Mouse (Mus musculus) limb, embryonic 10.5 days (tissue): ENCODE data around the gene 1700016C15Rik. TPM values are rescaled to one million over a fixed set of nuclear protein-coding genes. Genes with fewer than 3 reads are reported as not detected.

Experiments
- DNase-seq: peaks from one replicate; pipeline ENCODE4 v3.0.0-alpha.2; 2017; ENCODE audit warnings: low spot score
- H3K27ac ChIP-seq: fragments of 300-500 bp; sonication (generic); 2 replicates; pipeline ENCODE4 v1.5.1; 2016; ENCODE audit warnings: mild to moderate bottlenecking
- H3K27me3 ChIP-seq: fragments of 300-500 bp; sonication (generic); 2 replicates; pipeline ENCODE4 v1.6.1; 2016; ENCODE audit warnings: low read depth, mild to moderate bottlenecking; ENCODE audit not compliant: poor library complexity, severe bottlenecking
- H3K36me3 ChIP-seq: fragments of 300-500 bp; sonication (generic); 2 replicates; pipeline ENCODE4 v1.6.1; 2016; ENCODE audit warnings: mild to moderate bottlenecking, moderate library complexity
- H3K4me1 ChIP-seq: fragments of 300-500 bp; sonication (generic); 2 replicates; pipeline ENCODE4 v1.6.1; 2016
- H3K4me3 ChIP-seq: fragments of 300-500 bp; sonication (generic); 2 replicates; pipeline ENCODE4 v1.5.1; 2016; ENCODE audit warnings: mild to moderate bottlenecking, moderate library complexity
- H3K9me3 ChIP-seq: fragments of 300-500 bp; sonication (generic); replicated peaks from 2 replicates; pipeline ENCODE4 v1.6.1; 2016; ENCODE audit warnings: mild to moderate bottlenecking
- WGBS: fragments of 180-500 bp; shearing (Covaris S2); methylation state at CpG from one replicate; pipeline ENCODE4 v1.1.7; 2016; 5-methylcytosine and 5-hydroxymethylcytosine counted together
- polyA plus RNA-seq: library from polyadenylated mRNA; unstranded; fragments of >200 nt; fragmentation: Nextera tagmentation; extraction: Ambion mirVana; gene quantifications from 2 replicates; pipeline ENCODE4 v1.2.1, GENCODE M21; 2016

1700016C15Rik gene
- polyA plus RNA-seq, 1 experiment from 2014 or later, result not detected

DNA sequence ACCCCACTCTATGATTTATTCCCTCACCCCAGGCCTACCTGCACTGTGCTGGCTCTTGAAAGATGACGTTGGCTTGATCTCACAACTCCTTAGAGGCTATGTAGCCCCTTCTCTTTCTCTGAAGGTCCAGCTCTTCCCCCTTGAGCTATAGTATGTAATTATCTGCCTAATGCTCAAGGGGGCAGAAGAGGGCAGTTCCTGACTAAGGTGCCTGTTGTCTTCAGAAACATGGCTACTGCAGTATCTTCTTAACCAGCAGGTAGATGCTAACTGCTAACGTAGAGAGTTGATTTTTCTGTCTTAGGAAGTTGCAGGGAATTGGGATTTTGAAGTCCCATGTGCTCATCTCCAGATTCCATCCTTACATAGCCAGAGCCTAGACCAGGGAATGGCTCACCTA lies 24.4 kb upstream of the 1700016C15Rik start:
- no peak overlapping the region for H3K4me3 ChIP-seq
- H3K27me3 ChIP-seq, result no peaks in the 10 kb centered on the region
- H3K36me3 ChIP-seq, result no peaks in the 10 kb centered on the region
- DNase-seq, result no peak
- 53% methylated on average over 2 of the region's 2 CpGs for WGBS
- no peak overlapping the region for H3K27ac ChIP-seq
- H3K4me1 ChIP-seq, result peaks cover 11% of the 10 kb centered on the region
- no peaks in the 10 kb centered on the region for H3K9me3 ChIP-seq

DNA sequence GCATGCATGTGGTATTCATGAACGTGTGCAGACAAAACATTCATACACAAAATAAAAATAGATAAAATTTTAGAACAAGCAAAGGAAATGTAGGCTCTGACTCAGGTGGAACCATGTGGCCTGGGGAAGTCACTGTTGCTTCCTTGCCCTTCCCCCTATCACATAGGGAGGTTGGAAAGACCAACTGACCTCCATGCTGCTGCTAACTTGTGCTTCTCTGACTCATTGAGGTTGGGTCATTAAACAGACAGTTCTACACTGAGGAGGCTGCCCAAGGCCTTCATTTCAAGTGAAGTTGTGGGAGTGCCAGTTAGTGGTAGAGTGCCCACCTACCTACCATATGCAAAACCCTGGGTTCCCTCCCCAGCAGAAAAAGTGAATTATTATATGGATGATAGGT lies 22.0 kb upstream of the 1700016C15Rik start:
- DNase-seq, result no peak
- no peaks in the 10 kb centered on the region for H3K36me3 ChIP-seq
- H3K27ac ChIP-seq, result no peak overlapping the region
- H3K4me1 ChIP-seq, result peaks cover 7% of the 10 kb centered on the region
- no peak overlapping the region for H3K4me3 ChIP-seq
- no peaks in the 10 kb centered on the region for H3K9me3 ChIP-seq
- WGBS, result 97% methylated on average over 1 of the region's 1 CpGs
- H3K27me3 ChIP-seq, result no peaks in the 10 kb centered on the region

DNA sequence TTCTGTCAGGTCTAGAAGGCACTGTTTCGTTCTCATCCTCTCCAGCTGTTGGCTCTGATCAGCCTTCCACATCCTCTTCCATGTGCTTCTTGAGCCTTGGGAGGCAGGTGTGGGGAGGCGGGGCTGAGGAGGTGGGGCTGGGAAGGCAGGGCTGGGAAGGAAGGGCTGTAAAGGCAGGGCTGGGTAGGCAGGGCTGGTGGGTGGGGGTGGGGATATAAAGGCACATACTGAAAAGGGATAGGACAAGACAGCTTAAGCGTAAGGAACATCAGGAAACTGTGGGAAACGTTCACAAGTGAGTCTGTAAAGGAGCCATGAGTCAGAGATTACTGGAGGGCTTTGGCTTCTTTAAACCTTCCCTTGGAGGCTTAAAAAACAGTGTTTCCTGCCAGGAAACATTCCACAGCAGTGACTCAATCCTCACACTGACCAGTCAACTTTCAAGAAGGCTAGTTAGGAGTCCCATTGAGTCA lies 21.0 kb upstream of the 1700016C15Rik start:
- Histone ChIP-seq H3K27me3 (no peaks in the 10 kb centered on the region), H3K27ac (no peak overlapping the region), H3K36me3 (no peaks in the 10 kb centered on the region), H3K9me3 (no peaks in the 10 kb centered on the region), H3K4me1 (0 out of 2 replicates have a peak, but pooled peaks cover 2% of the 10 kb centered on the region), H3K4me3 (no peak overlapping the region)
- WGBS, result 63% methylated on average over 4 of the region's 4 CpGs
- no peak for DNase-seq

DNA sequence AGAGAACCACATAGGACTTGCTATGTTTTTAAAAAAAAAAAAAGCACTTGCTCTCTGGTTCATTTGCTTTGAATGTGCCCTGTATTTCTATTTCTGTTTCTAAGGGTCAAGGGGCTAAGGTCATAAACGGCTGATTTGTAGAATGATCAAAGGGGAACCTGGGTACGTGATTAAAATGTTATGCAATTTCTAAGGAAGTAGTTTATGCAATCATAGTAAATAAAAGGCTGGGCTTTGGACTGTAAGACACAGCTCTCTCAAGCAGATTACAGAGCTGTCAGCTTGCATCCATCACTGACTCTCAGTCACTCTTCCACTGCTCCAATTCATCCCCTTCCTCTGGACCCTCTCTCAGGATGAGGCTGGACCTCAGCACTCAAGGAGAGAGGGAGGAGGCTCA lies 18.6 kb upstream of the 1700016C15Rik start:
- H3K4me1 ChIP-seq, result 0 out of 2 replicates have a peak, but pooled peaks cover 2% of the 10 kb centered on the region
- no peaks in the 10 kb centered on the region for H3K27me3 ChIP-seq
- no peaks in the 10 kb centered on the region for H3K36me3 ChIP-seq
- H3K27ac ChIP-seq, result no peak overlapping the region
- no peak for DNase-seq
- WGBS, result 78% methylated on average over 2 of the region's 2 CpGs
- H3K4me3 ChIP-seq, result no peak overlapping the region
- no peaks in the 10 kb centered on the region for H3K9me3 ChIP-seq

DNA sequence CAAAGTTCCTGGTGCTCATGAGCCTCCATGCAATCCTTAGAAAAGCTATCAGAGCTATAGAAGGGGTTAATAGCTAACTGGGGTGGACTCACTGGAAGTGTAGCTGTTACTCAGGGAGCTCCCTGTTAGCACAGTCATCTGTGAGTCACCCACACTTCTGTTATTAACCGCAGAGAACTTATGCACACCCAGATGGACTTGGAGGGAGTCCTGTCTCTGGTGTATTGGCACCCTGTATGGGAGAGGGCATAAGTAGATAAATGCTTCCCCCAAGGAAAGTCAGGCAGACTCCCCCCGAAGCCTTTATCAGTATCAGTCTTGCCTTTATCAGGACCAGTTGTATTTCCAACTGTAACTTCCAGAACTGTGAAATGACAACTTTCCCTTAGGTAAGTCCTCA lies 18.2 kb upstream of the 1700016C15Rik start:
- Histone ChIP-seq H3K27ac (no peak overlapping the region), H3K9me3 (no peaks in the 10 kb centered on the region), H3K4me3 (no peak overlapping the region), H3K36me3 (no peaks in the 10 kb centered on the region), H3K4me1 (0 out of 2 replicates have a peak, but pooled peaks cover 2% of the 10 kb centered on the region), H3K27me3 (no peaks in the 10 kb centered on the region)
- WGBS, result 85% methylated on average over 2 of the region's 2 CpGs
- DNase-seq, result no peak

DNA sequence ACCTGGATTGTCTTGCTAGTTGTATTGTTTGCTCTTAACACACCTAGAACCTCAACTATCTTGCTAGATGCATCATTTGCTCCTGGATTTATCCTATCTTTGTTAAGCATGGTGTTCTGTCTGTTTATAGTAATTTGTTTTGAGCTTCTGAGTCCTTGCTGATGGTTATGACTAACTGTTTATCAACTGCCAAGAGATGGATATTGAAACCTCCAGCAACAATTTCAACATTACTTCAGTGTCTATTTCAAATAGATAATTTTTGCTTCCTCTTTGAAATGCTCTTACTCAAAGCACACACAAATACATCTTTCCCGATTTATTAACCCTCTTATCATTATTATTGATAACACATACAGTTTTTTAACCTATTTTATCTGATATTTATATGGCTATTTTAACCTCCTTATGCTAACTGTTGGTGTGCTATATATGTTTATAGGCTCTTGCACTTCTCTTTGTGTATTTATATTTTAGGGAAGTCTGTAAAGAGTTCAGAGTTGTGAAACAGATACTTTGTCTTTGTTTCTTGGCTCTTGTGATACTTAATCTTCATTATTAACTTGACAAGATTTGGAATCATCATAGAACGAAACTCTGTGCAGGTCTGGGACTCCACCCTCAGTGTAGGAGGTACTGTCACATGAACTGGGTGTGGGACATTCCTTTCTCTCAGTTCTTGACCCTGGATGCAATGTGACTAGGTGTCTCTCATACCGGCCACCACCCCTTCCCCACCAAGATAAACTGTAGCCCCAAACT lies 15.8 kb upstream of the 1700016C15Rik start:
- WGBS, result 89% methylated on average over 3 of the region's 3 CpGs
- no peaks in the 10 kb centered on the region for H3K27me3 ChIP-seq
- H3K27ac ChIP-seq, result no peak overlapping the region
- H3K36me3 ChIP-seq, result no peaks in the 10 kb centered on the region
- no peak for DNase-seq
- H3K4me3 ChIP-seq, result no peak overlapping the region
- H3K9me3 ChIP-seq, result no peaks in the 10 kb centered on the region
- H3K4me1 ChIP-seq, result no peaks in the 10 kb centered on the region

DNA sequence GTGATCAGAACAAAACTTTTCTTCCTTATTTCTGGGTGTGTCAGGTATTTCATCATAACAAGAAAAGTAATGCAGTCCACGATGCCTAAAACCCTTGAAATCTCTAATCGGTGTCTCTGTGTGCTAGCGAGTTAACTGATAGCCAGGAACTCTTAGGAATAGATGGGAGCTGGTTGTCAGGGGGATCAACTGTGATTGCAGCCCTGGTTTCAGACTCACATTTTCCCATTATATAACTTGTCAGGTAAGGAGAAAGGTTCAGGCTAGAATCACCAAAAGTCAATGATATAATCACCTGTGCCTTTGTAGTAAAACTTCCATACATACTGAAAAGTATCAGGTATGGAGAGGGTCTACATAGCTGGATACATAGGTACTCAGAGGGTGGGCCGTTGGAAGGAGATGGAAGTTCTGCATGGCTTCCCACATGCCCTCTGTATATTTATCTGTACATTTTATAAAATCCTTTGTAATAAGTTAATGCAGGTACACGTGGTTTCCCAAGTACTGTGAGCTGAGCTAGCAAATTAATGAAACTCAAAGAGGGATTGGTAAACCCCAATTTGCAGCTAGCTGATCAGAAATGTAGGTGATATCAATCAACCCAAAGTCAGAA lies 15.1 kb upstream of the 1700016C15Rik start:
- Histone ChIP-seq H3K4me1 (no peaks in the 10 kb centered on the region), H3K9me3 (no peaks in the 10 kb centered on the region), H3K36me3 (no peaks in the 10 kb centered on the region), H3K4me3 (no peak overlapping the region), H3K27ac (no peak overlapping the region), H3K27me3 (no peaks in the 10 kb centered on the region)
- no peak for DNase-seq
- 92% methylated on average over 5 of the region's 5 CpGs for WGBS

DNA sequence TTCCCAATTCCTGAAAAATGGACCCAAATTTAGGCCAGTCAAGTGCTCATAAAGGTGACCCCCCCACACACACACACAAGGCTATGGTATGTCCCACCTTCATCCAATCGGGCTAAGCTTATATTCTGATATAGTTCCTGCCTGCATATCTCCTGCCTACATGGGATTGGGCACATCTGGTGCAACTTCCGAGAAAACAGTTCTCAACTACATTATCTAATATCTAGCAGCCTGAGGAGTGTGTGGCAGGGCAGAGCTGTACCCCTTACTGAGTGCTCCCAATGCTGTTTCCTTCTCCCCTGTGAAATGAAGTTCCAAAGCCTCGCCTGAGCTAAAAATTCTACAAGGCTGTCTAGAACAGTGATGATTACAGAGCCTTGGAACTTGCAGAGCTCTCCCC lies 13.2 kb upstream of the 1700016C15Rik start:
- H3K36me3 ChIP-seq, result no peaks in the 10 kb centered on the region
- H3K4me1 ChIP-seq, result no peaks in the 10 kb centered on the region
- DNase-seq, result no peak
- no peaks in the 10 kb centered on the region for H3K27me3 ChIP-seq
- H3K9me3 ChIP-seq, result no peaks in the 10 kb centered on the region
- no peak overlapping the region for H3K27ac ChIP-seq
- H3K4me3 ChIP-seq, result no peak overlapping the region
- WGBS, result 84% methylated on average over 3 of the region's 3 CpGs

DNA sequence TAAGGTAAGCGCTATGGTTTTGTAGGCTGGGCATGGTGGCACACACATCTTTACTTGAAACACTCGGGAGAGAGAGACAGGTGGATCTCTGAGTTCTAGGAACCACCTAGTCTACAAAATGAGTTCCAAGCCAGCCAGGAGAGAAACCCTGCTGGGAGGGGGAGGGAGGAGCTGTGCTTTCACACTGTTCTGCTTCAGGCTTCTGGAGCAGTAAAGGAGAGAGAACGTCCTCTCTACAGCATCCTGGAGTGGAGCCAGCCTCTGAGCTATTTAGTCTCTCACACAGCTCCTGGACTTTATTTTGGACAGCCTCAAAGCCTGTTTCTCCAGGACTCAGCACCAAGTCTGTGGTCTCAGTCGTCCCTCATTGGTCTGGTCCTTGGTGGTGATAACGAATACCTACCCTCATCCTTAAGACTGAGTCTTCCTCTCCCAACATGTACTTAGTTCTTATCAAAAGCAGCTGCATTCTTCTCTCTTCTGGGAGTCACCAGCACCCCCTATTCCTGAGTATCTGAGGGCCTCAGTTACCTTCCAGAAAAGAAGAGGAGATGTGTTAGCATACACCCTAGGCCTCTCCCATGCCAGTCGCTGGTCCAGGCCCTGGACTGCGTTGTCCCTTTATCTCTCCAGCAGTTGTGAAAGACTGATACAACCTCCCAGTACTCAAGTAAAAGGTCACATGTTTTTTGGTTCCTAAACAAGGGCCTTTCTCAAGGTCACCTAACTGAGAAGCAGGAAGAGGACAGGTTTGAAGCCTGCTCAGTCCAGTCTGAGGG lies 12.4 kb upstream of the 1700016C15Rik start:
- H3K9me3 ChIP-seq, result no peaks in the 10 kb centered on the region
- no peak overlapping the region for H3K27ac ChIP-seq
- H3K4me1 ChIP-seq, result no peaks in the 10 kb centered on the region
- H3K27me3 ChIP-seq, result no peaks in the 10 kb centered on the region
- H3K36me3 ChIP-seq, result no peaks in the 10 kb centered on the region
- DNase-seq, result no peak
- H3K4me3 ChIP-seq, result no peak overlapping the region
- 81% methylated on average over 7 of the region's 7 CpGs for WGBS

DNA sequence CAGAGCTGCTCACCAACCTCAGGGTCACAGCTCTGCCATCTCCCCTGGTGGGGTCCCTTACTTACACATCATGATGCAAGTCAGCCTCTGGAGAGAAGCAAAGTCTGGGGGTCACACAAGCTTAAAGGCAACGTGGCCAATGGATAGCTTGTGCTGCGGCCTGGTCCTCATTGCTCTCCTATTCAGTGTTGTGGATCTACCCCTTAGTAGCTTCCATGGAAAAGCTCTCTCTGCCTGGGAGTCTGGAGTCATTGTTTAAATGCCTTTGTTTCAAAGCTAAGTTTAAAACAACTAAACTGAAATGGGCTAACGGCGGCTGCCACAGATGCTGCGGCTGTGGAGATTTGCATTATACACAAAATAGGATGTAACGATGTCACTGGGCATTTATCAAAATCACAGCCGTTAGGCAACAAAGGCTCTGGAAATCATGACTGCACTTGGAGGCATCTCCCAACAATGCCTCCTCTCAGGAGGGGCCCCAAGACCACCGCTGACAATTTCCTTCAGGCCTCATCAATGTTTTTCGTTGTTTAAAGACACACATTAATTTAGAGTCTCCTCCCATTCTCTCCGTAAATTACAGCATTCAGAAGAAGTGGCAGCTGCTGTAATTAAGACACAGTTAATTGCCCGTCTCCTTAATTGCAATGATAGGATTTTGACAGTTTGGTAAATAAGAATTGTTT lies 11.1 kb upstream of the 1700016C15Rik start:
- no peak for DNase-seq
- no peak overlapping the region for H3K27ac ChIP-seq
- 74% methylated on average over 11 of the region's 11 CpGs for WGBS

DNA sequence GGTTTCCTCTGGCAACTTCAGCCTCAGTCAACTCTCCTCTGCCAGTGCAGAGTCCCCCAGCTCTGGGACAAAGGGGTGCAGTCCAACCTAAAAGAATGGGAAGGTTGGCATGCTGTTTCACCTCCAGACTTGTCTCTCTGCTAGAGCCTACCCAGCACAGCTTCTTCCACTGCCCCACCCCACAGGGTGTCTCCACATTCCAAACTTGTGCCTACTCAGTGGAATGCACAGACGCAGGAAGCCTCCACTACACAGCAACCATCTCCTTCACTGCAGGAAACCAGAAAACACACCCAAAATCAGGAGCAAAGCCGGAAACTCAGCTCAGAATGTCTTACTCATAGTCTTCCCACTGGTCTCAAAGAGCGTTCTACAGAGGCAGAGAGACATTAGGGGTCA lies 10.6 kb upstream of the 1700016C15Rik start:
- Histone ChIP-seq H3K27me3 (no peaks in the 10 kb centered on the region), H3K4me3 (no peak overlapping the region), H3K27ac (no peak overlapping the region), H3K36me3 (no peaks in the 10 kb centered on the region), H3K9me3 (no peaks in the 10 kb centered on the region), H3K4me1 (no peaks in the 10 kb centered on the region)
- DNase-seq, result no peak
- WGBS, result 81% methylated on average over 3 of the region's 3 CpGs

More for the DNA sequence above, 11.1 kb upstream of the 1700016C15Rik start:
- no peaks in the 10 kb centered on the region for H3K27me3 ChIP-seq
- H3K36me3 ChIP-seq, result no peaks in the 10 kb centered on the region
- no peaks in the 10 kb centered on the region for H3K9me3 ChIP-seq
- no peak overlapping the region for H3K4me3 ChIP-seq
- no peaks in the 10 kb centered on the region for H3K4me1 ChIP-seq

DNA sequence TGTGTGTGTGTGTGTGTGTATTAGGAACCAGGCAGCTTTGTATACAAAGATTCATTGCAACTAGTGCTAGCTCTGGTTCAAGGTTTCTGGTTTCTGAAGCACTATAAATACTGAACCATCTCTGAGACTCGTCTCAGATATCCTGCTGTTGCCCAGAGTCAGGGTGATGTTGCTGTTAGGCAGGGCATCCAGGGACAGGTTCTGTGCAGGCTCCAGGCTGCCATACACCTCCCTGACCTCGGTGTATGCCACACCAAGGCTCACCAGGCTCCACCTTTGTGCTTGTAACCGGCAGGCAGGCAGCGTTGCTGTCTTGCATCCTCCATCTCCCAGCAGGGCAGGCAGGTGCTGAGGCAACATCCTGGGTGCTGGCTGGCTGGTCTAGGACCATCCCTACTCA lies 5.8 kb upstream of the 1700016C15Rik start:
- DNase-seq, result no peak
- H3K27ac ChIP-seq, result no peak overlapping the region
- H3K36me3 ChIP-seq, result no peaks in the 10 kb centered on the region
- 69% methylated on average over 4 of the region's 4 CpGs for WGBS
- no peaks in the 10 kb centered on the region for H3K27me3 ChIP-seq
- H3K9me3 ChIP-seq, result no peaks in the 10 kb centered on the region
- no peaks in the 10 kb centered on the region for H3K4me1 ChIP-seq
- no peak overlapping the region for H3K4me3 ChIP-seq
